Mouse (Mus musculus) gastrocnemius, adult 2 months (tissue): ENCODE data around the gene Birc6. TPM values are rescaled to one million over a fixed set of nuclear protein-coding genes. Genes with fewer than 3 reads are reported as not detected.

Experiments used
- DNase-seq: peaks from one replicate; pipeline ENCODE4 v3.0.0; 2022
- H3K27ac ChIP-seq: fragments of 200-600 bp; 2 replicates; pipeline ENCODE4 v1.8.1; 2022; ENCODE audit warnings: mild to moderate bottlenecking
- H3K4me3 ChIP-seq: fragments of 200-600 bp; 2 replicates; pipeline ENCODE4 v1.8.1; 2022; ENCODE audit warnings: mild to moderate bottlenecking, moderate library complexity
- CTCF ChIP-seq: fragments of 200-600 bp; IDR thresholded peaks from 2 replicates; pipeline ENCODE4 v1.8.1; 2022; ENCODE audit warnings: antibody characterized with exemption, mild to moderate bottlenecking, moderate library complexity
- intact Hi-C: fragments of 180-260 bp; cut with DNase I; formaldehyde crosslinking; loops from one replicate; pipeline ENCODE4 v1.15.1; 2025
- total RNA-seq, 2 experiments: library from RNA; stranded (reverse); gene quantifications; 2 replicates each; pipeline ENCODE4 v1.2.3; 2021

Birc6 gene
- total RNA-seq, 2 experiments from 2014 or later, result 61.3 to 62.4 TPM

DNA sequence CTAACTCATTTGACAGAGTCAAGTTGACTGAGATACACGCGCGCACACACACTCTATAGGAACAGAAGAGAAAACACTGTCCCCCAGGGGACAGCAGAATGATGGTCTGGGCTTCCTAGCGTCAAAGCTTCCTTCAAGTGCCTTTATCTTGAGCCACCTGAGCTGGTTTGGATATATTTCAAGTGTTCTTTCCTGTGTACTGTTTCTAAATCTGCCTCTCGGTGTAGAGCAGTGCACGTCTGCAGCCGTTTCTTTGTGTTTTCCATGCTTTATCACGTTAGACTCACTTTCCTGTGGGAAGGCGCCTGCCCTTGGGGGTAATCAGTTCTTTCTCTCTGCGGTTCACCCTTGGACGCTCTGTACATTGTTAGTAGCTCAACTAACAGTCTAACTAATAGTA is 207.3 kb downstream of the Birc6 start:
- H3K4me3 ChIP-seq, result no peak overlapping the region
- no peak for DNase-seq
- TF ChIP-seq CTCF, result no peak
- intact Hi-C loops, result no loop called here
- H3K27ac ChIP-seq, result no peak overlapping the region

DNA sequence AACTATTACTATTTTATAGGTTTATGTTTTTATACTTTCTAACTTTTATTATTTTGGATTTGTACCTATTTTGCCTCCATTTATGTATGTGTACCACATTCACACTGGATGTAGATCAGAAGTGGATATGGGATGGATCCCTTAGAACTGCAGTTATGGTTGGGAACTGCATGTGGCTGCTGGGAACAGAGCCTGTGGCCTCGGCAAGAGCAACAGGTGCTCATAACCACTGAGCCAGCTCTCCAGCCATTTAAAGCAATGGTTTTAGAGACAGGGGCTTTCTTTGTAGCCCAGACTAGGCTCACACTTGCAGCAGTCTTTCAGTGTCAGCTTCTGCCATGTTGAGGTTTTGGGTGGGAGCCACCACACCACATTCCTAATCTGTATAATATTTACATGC is 221.6 kb downstream of the Birc6 start:
- Histone ChIP-seq H3K4me3 (no peak overlapping the region), H3K27ac (no peak overlapping the region)
- intact Hi-C loops, result no loop called here
- no peak for DNase-seq
- TF ChIP-seq CTCF, result no peak

DNA sequence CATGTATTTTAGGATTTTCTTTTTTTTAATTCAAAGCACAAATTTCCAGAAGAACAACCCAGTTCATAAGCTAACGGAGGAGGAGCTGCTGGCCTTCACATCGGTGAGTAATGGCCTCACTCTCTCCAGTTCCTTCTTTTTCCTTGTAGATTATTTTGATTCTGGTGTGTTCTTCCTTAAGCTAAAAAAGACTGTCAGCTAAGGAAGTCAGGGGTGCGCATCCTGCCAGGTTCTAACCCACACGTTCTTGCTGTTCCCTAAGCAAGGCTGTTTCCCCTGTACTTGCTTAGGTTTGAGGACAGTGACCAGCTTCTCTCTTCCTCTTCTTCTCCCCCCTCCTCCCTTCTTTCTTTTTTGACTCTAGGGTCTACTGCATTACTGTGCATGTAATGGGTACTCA is 222.9 kb downstream of the Birc6 start:
- intact Hi-C loops, result no loop called here
- Histone ChIP-seq H3K4me3 (no peak overlapping the region), H3K27ac (no peak overlapping the region)
- no peak for DNase-seq
- TF ChIP-seq CTCF, result no peak

Other genes starting within 250 kb of the Birc6 start
- gene Memo1, start 232.8 kb upstream of the Birc6 start, total RNA-seq, result 10 to 100 TPM; 43.7 to 55.6 TPM
- gene Dpy30, start 204.4 kb upstream of the Birc6 start, total RNA-seq, result 10 to 100 TPM; 45.2 to 57.6 TPM
- 10 to 100 TPM; 47.5 to 47.9 TPM for gene Spast, start 189.3 kb upstream of the Birc6 start, total RNA-seq
- 1 to 10 TPM; 5.8 to 6.5 TPM for gene Slc30a6, start 132.7 kb upstream of the Birc6 start, total RNA-seq
- gene Nlrc4, start 69.2 kb upstream of the Birc6 start, total RNA-seq, result under 1 TPM; 0.08 TPM
- gene Yipf4, start 38.8 kb upstream of the Birc6 start, total RNA-seq, result 10 to 100 TPM; 28.4 to 36.7 TPM
- 10 to 100 TPM; 10.4 to 12.0 TPM for gene Ttc27, start 189.4 kb downstream of the Birc6 start, total RNA-seq